Mouse (Mus musculus): ENCODE data around the gene Zfp329. TPM values are rescaled to one million over a fixed set of nuclear protein-coding genes. Genes with fewer than 3 reads are reported as not detected.

The Zfp329 gene
- polyA plus RNA-seq, 1 experiment from 2014 or later, result 11.9 TPM

GRCm38 (mm10) chr7:12788025-12788424 lies 30.6 kb downstream of the Zfp329 start:
- Histone ChIP-seq H3K4me3 (no peak overlapping the region), H3K27ac (ENCODE audit: poor library complexity, severe bottlenecking) (no peak overlapping the region), H3K36me3 (no peaks in the 10 kb centered on the region), H3K27me3 (replicated peaks) (no peaks in the 10 kb centered on the region), H3K9me3 (replicated peaks) (no peaks in the 10 kb centered on the region), H3K4me2 (no peak overlapping the region), H3K4me1 (replicated peaks) (no peaks in the 10 kb centered on the region), H3K9ac (no peak overlapping the region)
- no peak for ATAC-seq (ENCODE audit: insufficient number of reproducible peaks, low FRiP score)
- WGBS, result 33% methylated on average over 5 of the region's 5 CpGs

- H3K9ac ChIP-seq, result no peak overlapping the region
- H3K27me3 ChIP-seq (replicated peaks), result no peaks in the 10 kb centered on the region
- no peak overlapping the region for H3K4me3 ChIP-seq
- no peak for ATAC-seq (ENCODE audit: insufficient number of reproducible peaks, low FRiP score)
- H3K27ac ChIP-seq (ENCODE audit: poor library complexity, severe bottlenecking), result no peak overlapping the region
- no peaks in the 10 kb centered on the region for H3K36me3 ChIP-seq
- H3K4me1 ChIP-seq (replicated peaks), result no peaks in the 10 kb centered on the region
- WGBS, result 69% methylated on average over 6 of the region's 6 CpGs
- H3K4me2 ChIP-seq, result no peak overlapping the region
- no peaks in the 10 kb centered on the region for H3K9me3 ChIP-seq (replicated peaks)
These were observed 31.3 kb downstream of the Zfp329 start for GRCm38 (mm10) chr7:12787333-12787732.

GRCm38 (mm10) chr7:12780151-12780830 lies 38.4 kb downstream of the Zfp329 start:
- Histone ChIP-seq H3K4me1 (replicated peaks) (peaks cover 7% of the 10 kb centered on the region), H3K9ac (peak overlapping the region; percentile 82), H3K36me3 (peaks cover 2% of the 10 kb centered on the region), H3K9me3 (replicated peaks) (no peaks in the 10 kb centered on the region), H3K27me3 (replicated peaks) (no peaks in the 10 kb centered on the region), H3K4me3 (peak overlapping the region; percentile 88), H3K27ac (ENCODE audit: poor library complexity, severe bottlenecking) (peak overlapping the region; percentile 12; the same call in 1 of the 2 replicates), H3K4me2 (peak overlapping the region; percentile 92)
- under 1% methylated on average over 57 of the region's 57 CpGs for WGBS
- peak; percentile 95 for ATAC-seq (ENCODE audit: insufficient number of reproducible peaks, low FRiP score)

- ATAC-seq (ENCODE audit: insufficient number of reproducible peaks, low FRiP score), result no peak; the same call in 1 of the 2 replicates
These were observed 38.9 kb downstream of the Zfp329 start for GRCm38 (mm10) chr7:12779782-12780150.

GRCm38 (mm10) chr7:12779141-12779540 lies 39.5 kb downstream of the Zfp329 start:
- WGBS, result 80% methylated on average over 5 of the region's 5 CpGs
- H3K36me3 ChIP-seq, result peaks cover 14% of the 10 kb centered on the region
- no peaks in the 10 kb centered on the region; the same call in 1 of the 2 replicates for H3K9me3 ChIP-seq (replicated peaks)
- no peaks in the 10 kb centered on the region for H3K27me3 ChIP-seq (replicated peaks)
- H3K9ac ChIP-seq, result no peak overlapping the region
- H3K27ac ChIP-seq (ENCODE audit: poor library complexity, severe bottlenecking), result no peak overlapping the region
- no peak overlapping the region for H3K4me3 ChIP-seq
- no peak for ATAC-seq (ENCODE audit: insufficient number of reproducible peaks, low FRiP score)
- peaks cover 7% of the 10 kb centered on the region for H3K4me1 ChIP-seq (replicated peaks)
- H3K4me2 ChIP-seq, result peak overlapping the region; percentile 92; the same call in 1 of the 2 replicates

More at GRCm38 (mm10) chr7:12779782-12780150, 38.9 kb downstream of the Zfp329 start:
- Histone ChIP-seq H3K4me1 (replicated peaks) (peaks cover 7% of the 10 kb centered on the region), H3K27me3 (replicated peaks) (no peaks in the 10 kb centered on the region), H3K27ac (ENCODE audit: poor library complexity, severe bottlenecking) (no peak overlapping the region), H3K4me3 (peak overlapping the region; percentile 88), H3K36me3 (peaks cover 8% of the 10 kb centered on the region), H3K4me2 (peak overlapping the region; percentile 92), H3K9me3 (replicated peaks) (no peaks in the 10 kb centered on the region; the same call in 1 of the 2 replicates), H3K9ac (peak overlapping the region; percentile 82)
- 24% methylated on average over 10 of the region's 10 CpGs for whole genome bisulfite sequencing

GRCm38 (mm10) chr7:12774606-12775005 lies 44.1 kb downstream of the Zfp329 start:
- H3K4me3 ChIP-seq, result no peak overlapping the region
- ATAC-seq (ENCODE audit: insufficient number of reproducible peaks, low FRiP score), result no peak
- 97% methylated on average over 1 of the region's 1 CpGs for WGBS
- no peaks in the 10 kb centered on the region for H3K27me3 ChIP-seq (replicated peaks)
- no peak overlapping the region for H3K9ac ChIP-seq
- H3K4me2 ChIP-seq, result no peak overlapping the region
- H3K9me3 ChIP-seq (replicated peaks), result no peaks in the 10 kb centered on the region; the same call in 1 of the 2 replicates
- H3K4me1 ChIP-seq (replicated peaks), result peaks cover 3% of the 10 kb centered on the region; the same call in 1 of the 2 replicates
- H3K27ac ChIP-seq (ENCODE audit: poor library complexity, severe bottlenecking), result no peak overlapping the region
- peaks cover 59% of the 10 kb centered on the region for H3K36me3 ChIP-seq

GRCm38 (mm10) chr7:12774111-12774510 lies 44.5 kb downstream of the Zfp329 start:
- ATAC-seq (ENCODE audit: insufficient number of reproducible peaks, low FRiP score), result no peak
- Histone ChIP-seq H3K27ac (ENCODE audit: poor library complexity, severe bottlenecking) (no peak overlapping the region), H3K4me2 (no peak overlapping the region), H3K9me3 (replicated peaks) (no peaks in the 10 kb centered on the region; the same call in 1 of the 2 replicates), H3K4me3 (no peak overlapping the region), H3K4me1 (replicated peaks) (no peaks in the 10 kb centered on the region), H3K36me3 (peaks cover 64% of the 10 kb centered on the region), H3K27me3 (replicated peaks) (no peaks in the 10 kb centered on the region), H3K9ac (no peak overlapping the region)
- 81% methylated on average over 9 of the region's 9 CpGs for WGBS

Other genes starting within 250 kb of the Zfp329 start
- gene Vmn2r53, start 210.1 kb downstream of the Zfp329 start, polyA plus RNA-seq (2016; fragmentation: Nextera tagmentation; extraction: Ambion mirVana), result 0.03 TPM in 1 of 2 replicates, not detected in the other
- not detected in 2 replicates for gene Vmn2r54, start 178.5 kb downstream of the Zfp329 start, polyA plus RNA-seq (2016; fragmentation: Nextera tagmentation; extraction: Ambion mirVana)
- gene Vmn2r55, start 133.9 kb downstream of the Zfp329 start, polyA plus RNA-seq (2016; fragmentation: Nextera tagmentation; extraction: Ambion mirVana), result not detected in 2 replicates
- not detected in 2 replicates for gene Vmn2r56, start 83.9 kb downstream of the Zfp329 start, polyA plus RNA-seq (2016; fragmentation: Nextera tagmentation; extraction: Ambion mirVana)
- 10.4 and 12.0 TPM in 2 replicates for gene Zscan18, start 15.2 kb downstream of the Zfp329 start, polyA plus RNA-seq (2016; fragmentation: Nextera tagmentation; extraction: Ambion mirVana)
- gene Zfp110, start 15.9 kb upstream of the Zfp329 start, polyA plus RNA-seq (2016; fragmentation: Nextera tagmentation; extraction: Ambion mirVana), result 22.9 and 23.1 TPM in 2 replicates
- 3.0 and 3.2 TPM in 2 replicates for gene Zfp128, start 62.3 kb upstream of the Zfp329 start, polyA plus RNA-seq (2016; fragmentation: Nextera tagmentation; extraction: Ambion mirVana)
- gene Zscan22, start 79.0 kb upstream of the Zfp329 start, polyA plus RNA-seq (2016; fragmentation: Nextera tagmentation; extraction: Ambion mirVana), result 10.9 and 11.3 TPM in 2 replicates
- 456 and 474 TPM in 2 replicates for gene Rps5, start 103.4 kb upstream of the Zfp329 start, polyA plus RNA-seq (2016; fragmentation: Nextera tagmentation; extraction: Ambion mirVana)
- 0.95 and 1.1 TPM in 2 replicates for gene Rnf225, start 108.6 kb upstream of the Zfp329 start, polyA plus RNA-seq (2016; fragmentation: Nextera tagmentation; extraction: Ambion mirVana)
- 7.8 and 8.0 TPM in 2 replicates for gene Zfp324, start 147.0 kb upstream of the Zfp329 start, polyA plus RNA-seq (2016; fragmentation: Nextera tagmentation; extraction: Ambion mirVana)
- gene Zfp446, start 159.0 kb upstream of the Zfp329 start, polyA plus RNA-seq (2016; fragmentation: Nextera tagmentation; extraction: Ambion mirVana), result 6.4 and 7.2 TPM in 2 replicates
- 0.22 TPM in 1 of 2 replicates, not detected in the other for gene Slc27a5, start 179.3 kb upstream of the Zfp329 start, polyA plus RNA-seq (2016; fragmentation: Nextera tagmentation; extraction: Ambion mirVana)
- gene Trim28, start 180.3 kb upstream of the Zfp329 start, polyA plus RNA-seq (2016; fragmentation: Nextera tagmentation; extraction: Ambion mirVana), result 221 and 228 TPM in 2 replicates
- gene Zbtb45, start 191.2 kb upstream of the Zfp329 start, polyA plus RNA-seq (2016; fragmentation: Nextera tagmentation; extraction: Ambion mirVana), result 16.2 and 18.7 TPM in 2 replicates
- 127 and 131 TPM in 2 replicates for gene Chmp2a, start 215.9 kb upstream of the Zfp329 start, polyA plus RNA-seq (2016; fragmentation: Nextera tagmentation; extraction: Ambion mirVana)
- 160 and 170 TPM in 2 replicates for gene Ube2m, start 219.4 kb upstream of the Zfp329 start, polyA plus RNA-seq (2016; fragmentation: Nextera tagmentation; extraction: Ambion mirVana)
- gene Mzf1, start 235.9 kb upstream of the Zfp329 start, polyA plus RNA-seq (2016; fragmentation: Nextera tagmentation; extraction: Ambion mirVana), result 2.0 and 2.3 TPM in 2 replicates

Measured in heart, embryonic 12.5 days (tissue).